Mouse (Mus musculus) liver, embryonic 14.5 days (tissue): ENCODE measurements around the gene Pigp.

Experiments used
- CTCF ChIP-seq: IDR thresholded peaks from 2 replicates; pipeline ENCODE4 v1.5.1; 2016; ENCODE audit warnings: antibody characterized with exemption, low read depth, control low read depth
- EP300 ChIP-seq: IDR thresholded peaks from 2 replicates; pipeline ENCODE4 v1.6.1; 2016; ENCODE audit warnings: antibody characterized with exemption, low read depth

- no peak for TF ChIP-seq CTCF
- no peak for TF ChIP-seq EP300
These were observed 20.7 kb upstream of the Pigp start for GRCm38 (mm10) chr16:94392299-94392698.
